Mouse (Mus musculus) forebrain, embryonic 15.5 days (tissue): ENCODE measurements at regions not wholly inside any gene's neighbourhood (a gene's known extent, or its start where the extent isn't known, plus 50 kb on each side); places are given as distances from the start of the nearest gene placed in this dataset.

ENCODE experiments used
- ATAC-seq: fragments of 200-750 bp; cut with Nextera tagmentation; replicated peaks from 2 replicates; pipeline ENCODE4 v1.8.0; 2017; ENCODE audit warnings: mild to moderate bottlenecking, moderate TSS enrichment, moderate library complexity
- H3K27ac ChIP-seq: fragments of 300-500 bp; sonication (generic); replicated peaks from 2 replicates; pipeline ENCODE4 v1.5.1; 2015; ENCODE audit warnings: mild to moderate bottlenecking, inconsistent platforms
- H3K27me3 ChIP-seq: fragments of 300-500 bp; sonication (generic); 2 replicates; pipeline ENCODE4 v1.6.1; 2015; ENCODE audit warnings: inconsistent platforms
- H3K36me3 ChIP-seq: fragments of 300-500 bp; sonication (generic); 2 replicates; pipeline ENCODE4 v1.6.1; 2015; ENCODE audit warnings: mild to moderate bottlenecking, inconsistent platforms
- H3K4me1 ChIP-seq: fragments of 300-500 bp; sonication (generic); 2 replicates; pipeline ENCODE4 v1.6.1; 2015; ENCODE audit warnings: inconsistent platforms
- H3K4me2 ChIP-seq: fragments of 300-500 bp; sonication (generic); replicated peaks from 2 replicates; pipeline ENCODE4 v1.6.1; 2015; ENCODE audit warnings: mild to moderate bottlenecking, inconsistent platforms
- H3K4me3 ChIP-seq: fragments of 300-500 bp; sonication (generic); 2 replicates; pipeline ENCODE4 v1.5.1; 2015; ENCODE audit warnings: mild to moderate bottlenecking, inconsistent platforms
- H3K9ac ChIP-seq: fragments of 300-500 bp; sonication (generic); replicated peaks from 2 replicates; pipeline ENCODE4 v1.6.1; 2015; ENCODE audit warnings: mild to moderate bottlenecking, inconsistent platforms
- H3K9me3 ChIP-seq: fragments of 300-500 bp; sonication (generic); 2 replicates; pipeline ENCODE4 v1.6.1; 2016; ENCODE audit warnings: inconsistent platforms
- WGBS: fragments of 180-500 bp; shearing (Covaris S2); methylation state at CpG from one replicate; pipeline ENCODE4 v1.1.7; 2015; ENCODE audit warnings: mixed read lengths; 5-methylcytosine and 5-hydroxymethylcytosine counted together

GRCm38 (mm10) chr16:21351289-21351688, 71.6 kb upstream of the Vps8 start:
- H3K27me3 ChIP-seq, result peaks cover 5% of the 10 kb centered on the region; the same call in 1 of the 2 replicates
- ATAC-seq, result no peak
- H3K27ac ChIP-seq, result no peak overlapping the region
- H3K4me2 ChIP-seq, result no peak overlapping the region
- no peaks in the 10 kb centered on the region for H3K9me3 ChIP-seq
- no peaks in the 10 kb centered on the region for H3K4me1 ChIP-seq
- no peaks in the 10 kb centered on the region for H3K36me3 ChIP-seq
- H3K9ac ChIP-seq, result no peak overlapping the region
- 92% methylated on average over 3 of the region's 3 CpGs for WGBS
- no peak overlapping the region for H3K4me3 ChIP-seq

GRCm38 (mm10) chr16:21353111-21353510, 69.8 kb upstream of the Vps8 start:
- H3K27me3 ChIP-seq, result no peaks in the 10 kb centered on the region
- no peaks in the 10 kb centered on the region for H3K9me3 ChIP-seq
- H3K27ac ChIP-seq, result no peak overlapping the region
- no peak overlapping the region for H3K9ac ChIP-seq
- H3K4me2 ChIP-seq, result no peak overlapping the region
- ATAC-seq, result no peak
- H3K4me1 ChIP-seq, result peaks cover 2% of the 10 kb centered on the region; the same call in 1 of the 2 replicates
- WGBS, result 67% methylated on average over 5 of the region's 5 CpGs
- H3K4me3 ChIP-seq, result no peak overlapping the region
- no peaks in the 10 kb centered on the region for H3K36me3 ChIP-seq

- Histone ChIP-seq H3K27me3 (no peaks in the 10 kb centered on the region), H3K4me3 (no peak overlapping the region), H3K9me3 (no peaks in the 10 kb centered on the region), H3K36me3 (no peaks in the 10 kb centered on the region), H3K27ac (no peak overlapping the region), H3K9ac (no peak overlapping the region), H3K4me1 (peaks cover 5% of the 10 kb centered on the region; the same call in 1 of the 2 replicates), H3K4me2 (no peak overlapping the region)
- WGBS, result 20% methylated on average over 6 of the region's 6 CpGs
- ATAC-seq, result no peak
These were observed 69.4 kb upstream of the Vps8 start for GRCm38 (mm10) chr16:21353545-21353944.

GRCm38 (mm10) chr16:21355638-21356037, 67.3 kb upstream of the Vps8 start:
- Histone ChIP-seq H3K27ac (no peak overlapping the region), H3K9me3 (no peaks in the 10 kb centered on the region), H3K27me3 (no peaks in the 10 kb centered on the region), H3K4me1 (peaks cover 5% of the 10 kb centered on the region; the same call in 1 of the 2 replicates), H3K4me2 (no peak overlapping the region), H3K36me3 (no peaks in the 10 kb centered on the region), H3K4me3 (no peak overlapping the region), H3K9ac (no peak overlapping the region)
- ATAC-seq, result no peak
- 84% methylated on average over 1 of the region's 1 CpGs for WGBS

GRCm38 (mm10) chr16:21357433-21357832, 65.5 kb upstream of the Vps8 start:
- Histone ChIP-seq H3K27me3 (no peaks in the 10 kb centered on the region), H3K27ac (no peak overlapping the region), H3K36me3 (no peaks in the 10 kb centered on the region), H3K4me3 (no peak overlapping the region), H3K4me2 (no peak overlapping the region), H3K9me3 (no peaks in the 10 kb centered on the region), H3K4me1 (peaks cover 5% of the 10 kb centered on the region; the same call in 1 of the 2 replicates), H3K9ac (no peak overlapping the region)
- no peak for ATAC-seq
- 79% methylated on average over 5 of the region's 5 CpGs for WGBS

- 0 out of 2 replicates have a peak, but pooled peaks have one; percentile 38 for ATAC-seq
- Histone ChIP-seq H3K9ac (no peak overlapping the region), H3K9me3 (no peaks in the 10 kb centered on the region), H3K27me3 (no peaks in the 10 kb centered on the region), H3K4me2 (no peak overlapping the region), H3K27ac (no peak overlapping the region), H3K4me1 (peaks cover 10% of the 10 kb centered on the region; the same call in 1 of the 2 replicates), H3K4me3 (no peak overlapping the region), H3K36me3 (no peaks in the 10 kb centered on the region)
- WGBS, result 58% methylated on average over 12 of the region's 12 CpGs
These were observed 64.5 kb upstream of the Vps8 start for GRCm38 (mm10) chr16:21358313-21358920.

GRCm38 (mm10) chr16:21359459-21359858, 63.5 kb upstream of the Vps8 start:
- Histone ChIP-seq H3K36me3 (no peaks in the 10 kb centered on the region), H3K4me1 (peaks cover 10% of the 10 kb centered on the region; the same call in 1 of the 2 replicates), H3K27ac (no peak overlapping the region), H3K4me3 (no peak overlapping the region), H3K9ac (no peak overlapping the region), H3K27me3 (no peaks in the 10 kb centered on the region), H3K9me3 (no peaks in the 10 kb centered on the region), H3K4me2 (no peak overlapping the region)
- ATAC-seq, result no peak
- WGBS, result 69% methylated on average over 4 of the region's 4 CpGs

GRCm38 (mm10) chr16:21361406-21361805, 61.5 kb upstream of the Vps8 start:
- Histone ChIP-seq H3K9me3 (no peaks in the 10 kb centered on the region), H3K4me1 (peaks cover 10% of the 10 kb centered on the region; the same call in 1 of the 2 replicates), H3K36me3 (no peaks in the 10 kb centered on the region), H3K9ac (no peak overlapping the region), H3K4me3 (no peak overlapping the region), H3K4me2 (no peak overlapping the region), H3K27me3 (no peaks in the 10 kb centered on the region), H3K27ac (no peak overlapping the region)
- ATAC-seq, result no peak
- 58% methylated on average over 2 of the region's 2 CpGs for WGBS

- no peak overlapping the region for H3K4me3 ChIP-seq
- peaks cover 10% of the 10 kb centered on the region; the same call in 1 of the 2 replicates for H3K4me1 ChIP-seq
- no peak overlapping the region for H3K27ac ChIP-seq
- no peaks in the 10 kb centered on the region for H3K9me3 ChIP-seq
- H3K4me2 ChIP-seq, result no peak overlapping the region
- H3K9ac ChIP-seq, result no peak overlapping the region
- H3K36me3 ChIP-seq, result no peaks in the 10 kb centered on the region
- no peaks in the 10 kb centered on the region for H3K27me3 ChIP-seq
- WGBS, result 51% methylated on average over 12 of the region's 12 CpGs
- ATAC-seq, result no peak
These were observed 60.1 kb upstream of the Vps8 start for GRCm38 (mm10) chr16:21362663-21363367.

- Histone ChIP-seq H3K9ac (no peak overlapping the region), H3K4me2 (no peak overlapping the region), H3K4me1 (0 out of 2 replicates have a peak, but pooled peaks cover 5% of the 10 kb centered on the region), H3K27me3 (no peaks in the 10 kb centered on the region), H3K4me3 (no peak overlapping the region), H3K36me3 (no peaks in the 10 kb centered on the region), H3K27ac (no peak overlapping the region), H3K9me3 (no peaks in the 10 kb centered on the region)
- ATAC-seq, result no peak
- WGBS, result 35% methylated on average over 8 of the region's 8 CpGs
These were observed 58.0 kb upstream of the Vps8 start for GRCm38 (mm10) chr16:21364885-21365284.

- H3K9me3 ChIP-seq, result no peaks in the 10 kb centered on the region
- H3K4me3 ChIP-seq, result no peak overlapping the region
- H3K4me1 ChIP-seq, result 0 out of 2 replicates have a peak, but pooled peaks cover 5% of the 10 kb centered on the region
- H3K27ac ChIP-seq, result no peak overlapping the region
- H3K27me3 ChIP-seq, result no peaks in the 10 kb centered on the region
- ATAC-seq, result no peak
- no peak overlapping the region for H3K4me2 ChIP-seq
- no peaks in the 10 kb centered on the region for H3K36me3 ChIP-seq
- 33% methylated on average over 8 of the region's 8 CpGs for WGBS
- no peak overlapping the region for H3K9ac ChIP-seq
These were observed 55.5 kb upstream of the Vps8 start for GRCm38 (mm10) chr16:21367449-21367848.

- no peaks in the 10 kb centered on the region for H3K27me3 ChIP-seq
- no peak overlapping the region for H3K4me2 ChIP-seq
- H3K27ac ChIP-seq, result no peak overlapping the region
- WGBS, result 90% methylated on average over 1 of the region's 1 CpGs
- no peak overlapping the region for H3K9ac ChIP-seq
- H3K9me3 ChIP-seq, result no peaks in the 10 kb centered on the region
- no peak overlapping the region for H3K4me3 ChIP-seq
- no peaks in the 10 kb centered on the region for H3K36me3 ChIP-seq
- H3K4me1 ChIP-seq, result no peaks in the 10 kb centered on the region
- ATAC-seq, result no peak
These were observed 54.1 kb upstream of the Vps8 start for GRCm38 (mm10) chr16:21368821-21369220.
